Mouse (Mus musculus): ENCODE measurements around the gene Slc41a1.
A peak's percentile ranks its signal among the peaks of the same experiment; 100 is the strongest.

Gene Slc41a1

GRCm38 (mm10) chr1:131827207-131827786 lies at the start of gene Slc41a1:
TSS of gene Slc41a1 (plus strand) at chr1:131827493.
- no peak for DNase-seq (ENCODE audit: low read depth, low spot score)

GRCm38 (mm10) chr1:131794591-131794990 lies 32.7 kb upstream of the Slc41a1 start:
- DNase-seq (ENCODE audit: low read depth, low spot score): no peak

GRCm38 (mm10) chr1:131795171-131795570 lies 32.1 kb upstream of the Slc41a1 start:
- no peak for DNase-seq (ENCODE audit: low read depth, low spot score)

- peak; percentile 87 for DNase-seq (ENCODE audit: low read depth, low spot score)
These were observed 29.9 kb upstream of the Slc41a1 start, which contains the start of gene Pm20d1 for GRCm38 (mm10) chr1:131797202-131797909. TSS of gene Pm20d1 (plus strand) at chr1:131797381.

- DNase-seq (ENCODE audit: low read depth, low spot score): no peak
These were observed 27.3 kb upstream of the Slc41a1 start for GRCm38 (mm10) chr1:131800001-131800400.

GRCm38 (mm10) chr1:131801071-131801470 lies 26.2 kb upstream of the Slc41a1 start:
- no peak for DNase-seq (ENCODE audit: low read depth, low spot score)

GRCm38 (mm10) chr1:131802652-131803051 lies 24.6 kb upstream of the Slc41a1 start:
- DNase-seq (ENCODE audit: low read depth, low spot score): no peak

- no peak for DNase-seq (ENCODE audit: low read depth, low spot score)
These were observed 23.1 kb upstream of the Slc41a1 start for GRCm38 (mm10) chr1:131804166-131804565.

GRCm38 (mm10) chr1:131808986-131809385 lies 18.3 kb upstream of the Slc41a1 start:
- no peak for DNase-seq (ENCODE audit: low read depth, low spot score)

GRCm38 (mm10) chr1:131809651-131810050 lies 17.6 kb upstream of the Slc41a1 start:
- DNase-seq (ENCODE audit: low read depth, low spot score): no peak

GRCm38 (mm10) chr1:131811393-131811792 lies 15.9 kb upstream of the Slc41a1 start:
- no peak for DNase-seq (ENCODE audit: low read depth, low spot score)

- no peak for DNase-seq (ENCODE audit: low read depth, low spot score)
These were observed 15.3 kb upstream of the Slc41a1 start for GRCm38 (mm10) chr1:131812006-131812405.

GRCm38 (mm10) chr1:131812631-131813295 lies 14.5 kb upstream of the Slc41a1 start:
- no peak for DNase-seq (ENCODE audit: low read depth, low spot score)

GRCm38 (mm10) chr1:131813731-131814130 lies 13.6 kb upstream of the Slc41a1 start:
- no peak for DNase-seq (ENCODE audit: low read depth, low spot score)

- DNase-seq (ENCODE audit: low read depth, low spot score): peak; percentile 37
These were observed 13.1 kb upstream of the Slc41a1 start for GRCm38 (mm10) chr1:131814191-131814590.

- DNase-seq (ENCODE audit: low read depth, low spot score): no peak
These were observed 10.4 kb upstream of the Slc41a1 start for GRCm38 (mm10) chr1:131816886-131817285.

- peak; percentile 86 for DNase-seq (ENCODE audit: low read depth, low spot score)
These were observed 6.9 kb upstream of the Slc41a1 start for GRCm38 (mm10) chr1:131820353-131820752.

GRCm38 (mm10) chr1:131820887-131821328 lies 6.4 kb upstream of the Slc41a1 start:
- DNase-seq (ENCODE audit: low read depth, low spot score): no peak

- DNase-seq (ENCODE audit: low read depth, low spot score): no peak
These were observed 5.0 kb upstream of the Slc41a1 start for GRCm38 (mm10) chr1:131822292-131822691.

GRCm38 (mm10) chr1:131822856-131823492 lies 4.3 kb upstream of the Slc41a1 start:
- no peak for DNase-seq (ENCODE audit: low read depth, low spot score)

- peak; percentile 43 for DNase-seq (ENCODE audit: low read depth, low spot score)
These were observed 3.7 kb upstream of the Slc41a1 start for GRCm38 (mm10) chr1:131823563-131823962.

GRCm38 (mm10) chr1:131824528-131825181 lies 2.6 kb upstream of the Slc41a1 start:
- DNase-seq (ENCODE audit: low read depth, low spot score): no peak
